Mouse (Mus musculus): ENCODE measurements around the gene Rhot1. TPM values are rescaled to one million over a fixed set of nuclear protein-coding genes. Genes with fewer than 3 reads are reported as not detected.

Gene Rhot1
- polyA plus RNA-seq, 1 experiment: 11.5 TPM

GRCm38 (mm10) chr11:80238306-80238705, 29.5 kb downstream of the Rhot1 start:
- TF ChIP-seq GATA1 (IDR thresholded peaks at IDR 0.05; ENCODE audit: low read length): no peak

- no peak for TF ChIP-seq GATA1 (IDR thresholded peaks at IDR 0.05; ENCODE audit: low read length)
These were observed 38.2 kb downstream of the Rhot1 start for GRCm38 (mm10) chr11:80247026-80247425.

- no peak for TF ChIP-seq GATA1 (IDR thresholded peaks at IDR 0.05; ENCODE audit: low read length)
These were observed 39.7 kb downstream of the Rhot1 start for GRCm38 (mm10) chr11:80248531-80248930.

GRCm38 (mm10) chr11:80264137-80264536, 55.3 kb downstream of the Rhot1 start:
- no peak for TF ChIP-seq GATA1 (IDR thresholded peaks at IDR 0.05; ENCODE audit: low read length)

GRCm38 (mm10) chr11:80271096-80271495, 62.3 kb downstream of the Rhot1 start:
- no peak for TF ChIP-seq GATA1 (IDR thresholded peaks at IDR 0.05; ENCODE audit: low read length)

- TF ChIP-seq GATA1 (IDR thresholded peaks at IDR 0.05; ENCODE audit: low read length): no peak
These were observed 66.2 kb downstream of the Rhot1 start for GRCm38 (mm10) chr11:80275011-80275410.

- TF ChIP-seq GATA1 (IDR thresholded peaks at IDR 0.05; ENCODE audit: low read length): no peak
These were observed 69.2 kb downstream of the Rhot1 start for GRCm38 (mm10) chr11:80278054-80278453.

- TF ChIP-seq GATA1 (IDR thresholded peaks at IDR 0.05; ENCODE audit: low read length): no peak
These were observed 75.0 kb downstream of the Rhot1 start for GRCm38 (mm10) chr11:80283786-80284185.

GRCm38 (mm10) chr11:80284641-80285040, 75.8 kb downstream of the Rhot1 start:
- TF ChIP-seq GATA1 (IDR thresholded peaks at IDR 0.05; ENCODE audit: low read length): no peak

- TF ChIP-seq GATA1 (IDR thresholded peaks at IDR 0.05; ENCODE audit: low read length): no peak
These were observed 78.3 kb downstream of the Rhot1 start for GRCm38 (mm10) chr11:80287150-80287549.

GRCm38 (mm10) chr11:80289701-80290445, 81.1 kb downstream of the Rhot1 start:
- no peak for TF ChIP-seq GATA1 (IDR thresholded peaks at IDR 0.05; ENCODE audit: low read length)

GRCm38 (mm10) chr11:80291004-80291403, 82.2 kb downstream of the Rhot1 start:
- TF ChIP-seq GATA1 (IDR thresholded peaks at IDR 0.05; ENCODE audit: low read length): no peak

- no peak for TF ChIP-seq GATA1 (IDR thresholded peaks at IDR 0.05; ENCODE audit: low read length)
These were observed 83.6 kb downstream of the Rhot1 start for GRCm38 (mm10) chr11:80292463-80292862.

- no peak for TF ChIP-seq GATA1 (IDR thresholded peaks at IDR 0.05; ENCODE audit: low read length)
These were observed 86.2 kb downstream of the Rhot1 start for GRCm38 (mm10) chr11:80295066-80295465.

GRCm38 (mm10) chr11:80295785-80296184, 87.0 kb downstream of the Rhot1 start:
- no peak for TF ChIP-seq GATA1 (IDR thresholded peaks at IDR 0.05; ENCODE audit: low read length)

GRCm38 (mm10) chr11:80299513-80300235, 90.9 kb downstream of the Rhot1 start:
- TF ChIP-seq GATA1 (IDR thresholded peaks at IDR 0.05; ENCODE audit: low read length): no peak

Measured in G1E-ER4 (cell line).